Mouse (Mus musculus): ENCODE data around the gene Ehd1. TPM values are rescaled to one million over a fixed set of nuclear protein-coding genes. Genes with fewer than 3 reads are reported as not detected.
A peak's percentile ranks its signal among the peaks of the same experiment; 100 is the strongest.

Gene Ehd1
- polyA plus RNA-seq, 1 experiment from 2014 or later, result 77.2 TPM

DNA sequence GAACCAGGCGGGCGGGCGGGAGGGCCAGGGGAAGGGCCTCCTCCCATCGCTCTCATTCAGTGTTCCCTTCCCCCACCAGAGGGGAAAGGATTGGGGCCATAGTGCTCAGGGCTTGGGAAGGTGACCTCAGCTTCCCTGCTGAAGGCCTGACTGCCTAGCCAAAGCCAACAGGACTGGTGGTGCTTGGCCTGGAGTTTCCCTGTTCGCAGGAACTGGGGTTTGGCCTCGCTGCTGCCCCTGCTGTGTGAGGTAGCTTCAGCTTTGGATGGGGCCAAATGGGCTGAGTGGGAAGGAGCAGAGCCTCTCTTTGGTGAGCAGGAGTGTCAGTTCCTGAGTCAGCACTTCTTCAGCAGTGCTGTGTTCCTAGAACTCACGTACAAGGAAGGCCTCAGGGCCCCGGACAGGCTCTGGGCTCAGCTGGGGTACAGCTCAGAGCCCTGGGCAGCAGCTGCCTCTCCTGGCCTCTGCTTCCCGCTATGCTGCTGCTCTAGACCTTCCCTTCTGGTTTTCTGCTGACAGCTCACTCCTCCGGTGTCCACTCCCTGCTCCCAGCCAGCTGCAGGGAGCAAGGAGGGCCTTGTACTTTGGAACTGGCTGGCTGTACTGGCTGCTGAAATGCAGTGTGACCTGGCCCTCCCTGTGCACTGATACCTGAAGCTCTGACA, 14.7 kb downstream of the Ehd1 start:
- Histone ChIP-seq H3K36me3 (ENCODE audit: control insufficient read depth, insufficient read depth, low read length) (peaks cover 19% of the 10 kb centered on the region; the same call in 1 of the 2 replicates), H3K4me1 (ENCODE audit: control insufficient read depth, insufficient read depth, low read length) (peaks cover 7% of the 10 kb centered on the region), H3K4me2 (ENCODE audit: low read depth, low read length) (no peak overlapping the region), H3K4me3 (replicated peaks; ENCODE audit: low read length) (no peak overlapping the region), H3K27ac (ENCODE audit: low read length) (peak overlapping the region; percentile 74), H3K9ac (ENCODE audit: low read length) (peak overlapping the region; percentile 36; the same call in 1 of the 2 replicates), H3K9me3 (replicated peaks; ENCODE audit: control insufficient read depth, low read length) (no peaks in the 10 kb centered on the region), H3K27me3 (ENCODE audit: control insufficient read depth, insufficient read depth, low read length) (no peaks in the 10 kb centered on the region)
- peak; percentile 68 for ATAC-seq (ENCODE audit: insufficient read depth, low FRiP score)
- WGBS, result 64% methylated on average over 10 of the region's 10 CpGs

DNA sequence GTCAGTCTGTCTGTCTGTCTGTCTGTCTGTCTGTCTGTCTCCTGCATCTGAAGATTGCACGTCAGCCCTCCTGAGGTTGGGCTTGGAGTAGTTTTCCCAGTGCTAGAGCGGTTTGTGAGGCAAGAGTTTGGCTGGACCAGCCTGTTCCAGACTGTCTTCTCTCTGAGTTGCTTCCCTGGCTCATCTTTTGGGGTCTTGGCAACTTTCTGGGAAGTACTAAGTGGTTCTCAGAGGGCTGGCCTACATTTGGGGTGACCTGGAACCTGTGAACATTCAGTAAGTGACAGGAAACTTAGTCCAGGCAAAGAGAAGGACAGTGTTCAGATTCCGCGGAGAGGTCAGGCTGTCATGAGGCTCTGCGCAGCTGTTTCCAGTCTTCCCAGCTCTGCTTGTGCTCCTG, 15.7 kb downstream of the Ehd1 start:
- Histone ChIP-seq H3K9ac (ENCODE audit: low read length) (no peak overlapping the region), H3K27ac (ENCODE audit: low read length) (no peak overlapping the region), H3K4me2 (ENCODE audit: low read depth, low read length) (no peak overlapping the region), H3K36me3 (ENCODE audit: control insufficient read depth, insufficient read depth, low read length) (peaks cover 23% of the 10 kb centered on the region; the same call in 1 of the 2 replicates), H3K4me3 (replicated peaks; ENCODE audit: low read length) (no peak overlapping the region), H3K27me3 (ENCODE audit: control insufficient read depth, insufficient read depth, low read length) (no peaks in the 10 kb centered on the region), H3K9me3 (replicated peaks; ENCODE audit: control insufficient read depth, low read length) (no peaks in the 10 kb centered on the region), H3K4me1 (ENCODE audit: control insufficient read depth, insufficient read depth, low read length) (peaks cover 5% of the 10 kb centered on the region; the same call in 1 of the 2 replicates)
- ATAC-seq (ENCODE audit: insufficient read depth, low FRiP score), result no peak
- WGBS, result 80% methylated on average over 5 of the region's 5 CpGs

DNA sequence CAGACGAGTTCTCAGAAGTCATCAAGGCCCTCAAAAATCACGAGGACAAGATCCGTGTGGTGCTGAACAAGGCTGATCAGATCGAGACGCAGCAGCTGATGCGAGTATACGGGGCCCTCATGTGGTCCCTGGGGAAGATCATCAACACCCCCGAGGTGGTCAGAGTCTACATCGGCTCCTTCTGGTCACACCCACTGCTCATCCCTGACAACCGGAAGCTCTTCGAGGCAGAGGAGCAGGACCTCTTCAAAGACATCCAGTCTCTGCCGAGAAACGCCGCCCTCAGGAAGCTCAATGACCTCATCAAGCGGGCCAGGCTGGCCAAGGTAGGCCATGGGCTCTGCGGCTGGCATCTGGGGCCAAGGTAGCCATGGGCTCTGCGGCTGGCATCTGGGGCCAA, 17.8 kb downstream of the Ehd1 start:
- no peak overlapping the region for H3K9ac ChIP-seq (ENCODE audit: low read length)
- H3K27ac ChIP-seq (ENCODE audit: low read length), result no peak overlapping the region
- H3K4me3 ChIP-seq (replicated peaks; ENCODE audit: low read length), result no peak overlapping the region
- ATAC-seq (ENCODE audit: insufficient read depth, low FRiP score), result no peak
- WGBS, result 90% methylated on average over 17 of the region's 17 CpGs
- H3K4me2 ChIP-seq (ENCODE audit: low read depth, low read length), result no peak overlapping the region
- peaks cover 5% of the 10 kb centered on the region; the same call in 1 of the 2 replicates for H3K4me1 ChIP-seq (ENCODE audit: control insufficient read depth, insufficient read depth, low read length)
- no peaks in the 10 kb centered on the region for H3K9me3 ChIP-seq (replicated peaks; ENCODE audit: control insufficient read depth, low read length)
- H3K36me3 ChIP-seq (ENCODE audit: control insufficient read depth, insufficient read depth, low read length), result peaks cover 33% of the 10 kb centered on the region
- H3K27me3 ChIP-seq (ENCODE audit: control insufficient read depth, insufficient read depth, low read length), result no peaks in the 10 kb centered on the region

DNA sequence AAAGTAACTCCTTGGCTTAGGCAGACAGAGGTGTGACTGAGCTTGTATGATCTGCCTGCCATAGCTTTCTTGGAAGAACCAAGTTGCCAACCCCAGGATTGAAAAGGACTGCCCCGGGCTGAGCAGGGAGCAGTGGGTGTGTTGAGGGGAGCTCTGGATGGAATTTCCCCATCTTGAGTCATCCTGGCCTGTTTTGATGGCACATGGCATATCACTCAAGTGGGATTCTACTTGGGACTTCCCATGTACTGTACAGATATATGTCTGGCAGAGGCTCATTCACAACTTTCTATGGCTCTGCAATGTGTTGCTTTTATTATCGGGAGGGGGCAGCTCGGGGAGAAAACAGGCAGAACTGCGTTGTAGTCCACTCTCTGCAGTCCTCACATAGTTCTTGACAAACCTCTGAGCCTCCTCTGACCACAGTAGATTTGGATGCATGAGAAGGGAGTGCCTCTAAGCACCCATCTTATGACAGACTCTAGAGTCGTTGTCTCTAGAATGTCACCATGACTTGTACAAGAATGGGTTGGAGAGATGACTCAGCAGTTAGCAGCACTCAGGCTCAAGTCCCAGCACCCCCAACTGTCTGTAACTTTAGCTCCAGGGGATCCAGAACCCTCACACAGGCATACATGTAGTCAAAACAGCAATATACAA, 20.2 kb downstream of the Ehd1 start:
- Histone ChIP-seq H3K27me3 (ENCODE audit: control insufficient read depth, insufficient read depth, low read length) (no peaks in the 10 kb centered on the region), H3K9ac (ENCODE audit: low read length) (0 out of 2 replicates have a peak overlapping the region, but pooled peaks have one; percentile 5), H3K4me3 (replicated peaks; ENCODE audit: low read length) (no peak overlapping the region), H3K9me3 (replicated peaks; ENCODE audit: control insufficient read depth, low read length) (no peaks in the 10 kb centered on the region), H3K4me1 (ENCODE audit: control insufficient read depth, insufficient read depth, low read length) (peaks cover 9% of the 10 kb centered on the region; the same call in 1 of the 2 replicates), H3K27ac (ENCODE audit: low read length) (peak overlapping the region; percentile 34; the same call in 1 of the 2 replicates), H3K36me3 (ENCODE audit: control insufficient read depth, insufficient read depth, low read length) (peaks cover 33% of the 10 kb centered on the region), H3K4me2 (ENCODE audit: low read depth, low read length) (no peak overlapping the region)
- no peak for ATAC-seq (ENCODE audit: insufficient read depth, low FRiP score)
- WGBS, result 87% methylated on average over 5 of the region's 5 CpGs

DNA sequence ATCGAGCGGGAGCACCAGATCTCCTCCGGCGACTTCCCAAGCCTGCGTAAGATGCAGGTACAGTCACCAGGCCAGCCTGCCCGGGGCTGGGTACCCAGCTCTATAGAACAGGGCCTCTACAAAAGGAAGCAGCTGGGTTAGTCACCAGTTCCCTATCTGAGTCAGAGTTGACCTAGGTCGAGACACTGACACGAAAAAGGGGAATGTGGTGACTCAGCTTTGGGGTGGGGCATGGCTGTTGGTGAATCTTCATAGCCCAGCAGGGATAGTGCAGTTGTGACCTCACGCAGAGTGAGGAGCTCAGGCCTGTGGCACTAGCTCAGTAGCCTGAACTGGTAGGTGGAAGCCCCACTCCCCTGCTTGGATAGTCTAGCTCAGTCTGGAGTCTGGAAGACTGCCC, 21.1 kb downstream of the Ehd1 start:
- WGBS, result 75% methylated on average over 9 of the region's 9 CpGs

DNA sequence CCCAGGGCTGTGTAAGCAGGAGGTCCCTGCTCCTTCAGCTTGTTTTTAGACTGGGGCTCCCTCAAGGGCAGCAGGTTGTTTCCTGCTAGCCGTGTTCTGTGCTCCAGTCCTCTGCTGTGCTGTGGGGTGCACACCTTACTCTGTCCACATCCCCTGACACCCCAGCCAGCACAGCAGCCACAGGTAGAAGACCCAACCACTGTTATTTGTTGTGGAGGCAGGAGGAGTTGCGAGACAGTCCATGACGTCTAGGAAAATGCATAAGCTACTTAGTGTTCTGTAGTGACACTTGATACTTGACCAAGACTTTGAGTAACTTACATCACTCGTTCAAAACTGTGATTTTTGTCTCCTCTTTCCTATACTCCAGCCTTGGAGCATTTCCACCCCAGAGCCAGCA, 22.5 kb downstream of the Ehd1 start:
- Histone ChIP-seq H3K4me1 (ENCODE audit: control insufficient read depth, insufficient read depth, low read length) (peaks cover 12% of the 10 kb centered on the region; the same call in 1 of the 2 replicates), H3K4me2 (ENCODE audit: low read depth, low read length) (no peak overlapping the region), H3K4me3 (replicated peaks; ENCODE audit: low read length) (no peak overlapping the region), H3K27ac (ENCODE audit: low read length) (no peak overlapping the region), H3K27me3 (ENCODE audit: control insufficient read depth, insufficient read depth, low read length) (no peaks in the 10 kb centered on the region), H3K36me3 (ENCODE audit: control insufficient read depth, insufficient read depth, low read length) (peaks cover 28% of the 10 kb centered on the region), H3K9ac (ENCODE audit: low read length) (no peak overlapping the region), H3K9me3 (replicated peaks; ENCODE audit: control insufficient read depth, low read length) (no peaks in the 10 kb centered on the region)
- no peak for ATAC-seq (ENCODE audit: insufficient read depth, low FRiP score)
- 76% methylated on average over 4 of the region's 4 CpGs for WGBS

More for the DNA sequence above, 21.1 kb downstream of the Ehd1 start:
- Histone ChIP-seq H3K36me3 (ENCODE audit: control insufficient read depth, insufficient read depth, low read length) (peaks cover 31% of the 10 kb centered on the region), H3K4me2 (ENCODE audit: low read depth, low read length) (no peak overlapping the region), H3K27ac (ENCODE audit: low read length) (peak overlapping the region; percentile 40), H3K4me1 (ENCODE audit: control insufficient read depth, insufficient read depth, low read length) (peaks cover 12% of the 10 kb centered on the region; the same call in 1 of the 2 replicates), H3K27me3 (ENCODE audit: control insufficient read depth, insufficient read depth, low read length) (no peaks in the 10 kb centered on the region), H3K4me3 (replicated peaks; ENCODE audit: low read length) (no peak overlapping the region), H3K9me3 (replicated peaks; ENCODE audit: control insufficient read depth, low read length) (no peaks in the 10 kb centered on the region), H3K9ac (ENCODE audit: low read length) (no peak overlapping the region)
- 0 out of 2 replicates have a peak, but pooled peaks have one; percentile 35 for ATAC-seq (ENCODE audit: insufficient read depth, low FRiP score)

DNA sequence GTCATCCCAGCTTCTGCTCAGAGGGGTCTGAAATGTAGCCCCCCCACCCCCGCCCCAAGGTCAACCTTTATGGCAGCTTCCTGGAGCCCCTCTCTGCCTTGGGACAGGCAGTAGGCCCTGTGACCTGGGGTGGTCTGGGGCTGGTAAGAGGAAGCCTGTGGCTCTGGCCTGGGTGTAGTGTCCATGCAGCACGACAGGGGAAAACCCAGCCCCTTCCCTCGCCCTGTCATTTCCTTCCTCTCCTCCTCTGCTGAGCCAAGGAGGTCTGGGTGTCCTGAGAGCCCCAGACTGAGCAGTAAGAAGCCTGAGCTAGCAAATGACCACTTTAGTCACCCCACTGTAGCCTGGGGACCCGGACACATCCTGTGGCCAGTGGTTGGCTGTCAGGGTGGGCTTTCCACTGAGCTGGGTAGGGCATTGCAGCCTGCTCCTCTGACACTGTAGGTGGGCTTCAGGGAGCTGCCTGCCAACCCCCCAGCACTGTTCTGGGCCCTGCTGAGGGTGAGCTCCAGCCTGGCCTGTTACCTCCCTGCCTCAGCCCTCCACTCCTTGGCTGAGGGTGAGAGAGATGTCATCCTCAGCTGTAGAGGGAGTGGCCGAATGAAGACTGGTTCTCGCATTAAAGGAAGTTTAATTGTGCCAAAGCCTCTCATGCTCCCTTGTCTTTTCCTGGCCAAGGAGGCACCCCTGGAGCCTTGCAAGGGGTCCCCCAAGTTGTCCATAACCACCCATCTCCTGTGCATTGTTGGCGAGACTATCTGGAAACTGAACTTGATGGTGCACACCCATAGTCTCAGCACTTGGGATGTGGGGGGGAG, 23.1 kb downstream of the Ehd1 start:
- ATAC-seq (ENCODE audit: insufficient read depth, low FRiP score), result no peak
- WGBS, result 77% methylated on average over 7 of the region's 7 CpGs
- Histone ChIP-seq H3K9me3 (replicated peaks; ENCODE audit: control insufficient read depth, low read length) (no peaks in the 10 kb centered on the region), H3K4me3 (replicated peaks; ENCODE audit: low read length) (no peak overlapping the region), H3K36me3 (ENCODE audit: control insufficient read depth, insufficient read depth, low read length) (peaks cover 25% of the 10 kb centered on the region), H3K4me1 (ENCODE audit: control insufficient read depth, insufficient read depth, low read length) (peaks cover 15% of the 10 kb centered on the region; the same call in 1 of the 2 replicates), H3K4me2 (ENCODE audit: low read depth, low read length) (no peak overlapping the region), H3K27ac (ENCODE audit: low read length) (peak overlapping the region; percentile 46), H3K27me3 (ENCODE audit: control insufficient read depth, insufficient read depth, low read length) (no peaks in the 10 kb centered on the region), H3K9ac (ENCODE audit: low read length) (0 out of 2 replicates have a peak overlapping the region, but pooled peaks have one; percentile 11)

DNA sequence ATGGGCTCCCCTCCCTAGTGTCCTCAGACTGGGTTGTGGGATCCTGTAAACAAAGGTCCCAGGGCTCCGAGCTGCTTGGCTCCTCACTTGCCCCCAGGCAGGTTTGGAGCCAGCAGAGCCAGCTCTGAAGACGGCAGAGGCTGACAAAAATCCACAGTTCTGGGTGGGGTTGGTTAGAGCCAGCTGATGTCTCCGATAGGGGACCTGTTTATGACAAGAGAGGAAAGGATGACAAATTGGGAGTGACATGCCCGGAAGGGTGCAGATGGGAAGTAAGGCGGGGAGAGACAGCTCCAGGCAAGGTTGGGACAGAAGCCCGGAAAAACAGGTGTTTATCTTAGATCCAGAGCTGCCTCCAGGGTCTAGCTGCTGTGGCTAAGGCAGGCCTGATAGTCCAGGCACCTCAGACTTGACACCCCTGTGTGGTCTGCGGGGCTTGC, 23.9 kb downstream of the Ehd1 start:
- Histone ChIP-seq H3K4me1 (ENCODE audit: control insufficient read depth, insufficient read depth, low read length) (peaks cover 16% of the 10 kb centered on the region; the same call in 1 of the 2 replicates), H3K36me3 (ENCODE audit: control insufficient read depth, insufficient read depth, low read length) (peaks cover 17% of the 10 kb centered on the region), H3K9me3 (replicated peaks; ENCODE audit: control insufficient read depth, low read length) (no peaks in the 10 kb centered on the region), H3K4me3 (replicated peaks; ENCODE audit: low read length) (no peak overlapping the region), H3K9ac (ENCODE audit: low read length) (0 out of 2 replicates have a peak overlapping the region, but pooled peaks have one; percentile 11), H3K27ac (ENCODE audit: low read length) (no peak overlapping the region), H3K4me2 (ENCODE audit: low read depth, low read length) (no peak overlapping the region), H3K27me3 (ENCODE audit: control insufficient read depth, insufficient read depth, low read length) (no peaks in the 10 kb centered on the region)
- ATAC-seq (ENCODE audit: insufficient read depth, low FRiP score), result peak; percentile 3; the same call in 1 of the 2 replicates
- WGBS, result 41% methylated on average over 7 of the region's 7 CpGs
